Mouse (Mus musculus): ENCODE data around the gene Baiap2.

- no peak for TF ChIP-seq CTCF (conservative IDR thresholded peaks at IDR 0.05; ENCODE audit: insufficient read depth, insufficient read length, low read depth, low read length)
- TF ChIP-seq POLR2A (IDR thresholded peaks at IDR 0.05; ENCODE audit: low read depth, low read length) = no peak
These were observed 2.4 kb upstream of the Baiap2 start for GRCm38 (mm10) chr11:119940142-119940541.

Data from kidney, adult 2 months (tissue).